Mouse (Mus musculus) midbrain, embryonic 14.5 days (tissue): ENCODE data around the gene Camk2g. TPM values are rescaled to one million over a fixed set of nuclear protein-coding genes. Genes with fewer than 3 reads are reported as not detected.

Experiments used
- ATAC-seq: fragments of 200-750 bp; cut with Nextera tagmentation; 2 replicates; pipeline ENCODE4 v1.8.0; 2017; ENCODE audit warnings: moderate number of reproducible peaks, moderate library complexity; ENCODE audit not compliant: low FRiP score, low TSS enrichment
- DNase-seq: peaks from one replicate; pipeline ENCODE4 v3.0.0-alpha.2; 2015
- H3K27ac ChIP-seq: fragments of 300-500 bp; sonication (generic); replicated peaks from 2 replicates; pipeline ENCODE4 v1.5.1; 2014; ENCODE audit warnings: mild to moderate bottlenecking, low read depth, low read length, moderate library complexity
- H3K27me3 ChIP-seq: fragments of 300-500 bp; sonication (generic); 2 replicates; pipeline ENCODE4 v1.6.1; 2014; ENCODE audit warnings: low read length, control low read depth, mixed read lengths; ENCODE audit not compliant: control insufficient read depth, insufficient read depth
- H3K36me3 ChIP-seq: fragments of 300-500 bp; sonication (generic); 2 replicates; pipeline ENCODE4 v1.6.1; 2014; ENCODE audit warnings: low read length, control low read depth; ENCODE audit not compliant: control insufficient read depth, insufficient read depth
- H3K4me1 ChIP-seq: fragments of 300-500 bp; sonication (generic); 2 replicates; pipeline ENCODE4 v1.6.1; 2014; ENCODE audit warnings: mild to moderate bottlenecking, antibody characterized with exemption, low read length, control low read depth; ENCODE audit not compliant: control insufficient read depth, insufficient read depth
- H3K4me2 ChIP-seq: fragments of 300-500 bp; sonication (generic); 2 replicates; pipeline ENCODE4 v1.6.1; 2014; ENCODE audit warnings: mild to moderate bottlenecking, low read length, moderate library complexity
- H3K4me3 ChIP-seq: fragments of 300-500 bp; sonication (generic); replicated peaks from 2 replicates; pipeline ENCODE4 v1.5.1; 2014; ENCODE audit warnings: low read depth, low read length
- H3K9ac ChIP-seq: fragments of 300-500 bp; sonication (generic); replicated peaks from 2 replicates; pipeline ENCODE4 v1.6.1; 2014; ENCODE audit warnings: mild to moderate bottlenecking, low read length, moderate library complexity
- H3K9me3 ChIP-seq: fragments of 300-500 bp; sonication (generic); 2 replicates; pipeline ENCODE4 v1.6.1; 2016; ENCODE audit warnings: low read length, control low read depth, mixed read lengths; ENCODE audit not compliant: control insufficient read depth
- WGBS: fragments of 180-500 bp; shearing (Covaris S2); extraction: QIAGEN DNeasy Blood & Tissue Kit; methylation state at CpG from one replicate; pipeline ENCODE4 v1.1.7; 2014; 5-methylcytosine and 5-hydroxymethylcytosine counted together
- polyA plus RNA-seq: library from polyadenylated mRNA; unstranded; fragments of >200 nt; fragmentation: Nextera tagmentation; extraction: Ambion mirVana; gene quantifications from 2 replicates; pipeline ENCODE4 v1.2.1, GENCODE M21; 2014

The Camk2g gene
- polyA plus RNA-seq, 1 experiment from 2014 or later = 122 TPM

DNA sequence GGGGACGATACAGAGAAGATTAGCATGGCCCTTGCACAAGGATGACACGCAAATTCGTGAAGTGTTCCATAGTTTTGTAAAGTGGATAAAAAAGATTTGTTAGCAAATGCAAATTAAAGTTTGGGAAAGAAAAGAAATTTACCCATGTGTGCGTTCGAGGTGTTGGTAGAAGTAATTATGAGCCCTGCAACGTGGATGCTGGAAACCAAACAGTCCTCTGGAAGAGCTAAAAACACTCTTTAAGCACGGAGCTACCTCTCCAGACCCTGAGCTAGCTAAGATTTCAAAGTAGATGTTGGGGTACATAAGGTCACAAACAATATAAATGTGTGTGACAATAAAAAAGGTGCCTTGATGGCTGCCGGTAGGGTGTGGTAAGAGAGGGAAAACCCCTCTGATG lies 92.3 kb downstream of the Camk2g start:
- WGBS = 85% methylated on average over 8 of the region's 8 CpGs
- peak overlapping the region; percentile 73 for H3K4me2 ChIP-seq
- H3K4me3 ChIP-seq = no peak overlapping the region
- H3K36me3 ChIP-seq = peaks cover 16% of the 10 kb centered on the region
- ATAC-seq (no peak), DNase-seq (no peak)
- H3K27me3 ChIP-seq = no peaks in the 10 kb centered on the region
- peaks cover 55% of the 10 kb centered on the region for H3K4me1 ChIP-seq
- no peaks in the 10 kb centered on the region for H3K9me3 ChIP-seq
- peak overlapping the region; percentile 84; the same call in 1 of the 2 replicates for H3K9ac ChIP-seq
- no peak overlapping the region for H3K27ac ChIP-seq

DNA sequence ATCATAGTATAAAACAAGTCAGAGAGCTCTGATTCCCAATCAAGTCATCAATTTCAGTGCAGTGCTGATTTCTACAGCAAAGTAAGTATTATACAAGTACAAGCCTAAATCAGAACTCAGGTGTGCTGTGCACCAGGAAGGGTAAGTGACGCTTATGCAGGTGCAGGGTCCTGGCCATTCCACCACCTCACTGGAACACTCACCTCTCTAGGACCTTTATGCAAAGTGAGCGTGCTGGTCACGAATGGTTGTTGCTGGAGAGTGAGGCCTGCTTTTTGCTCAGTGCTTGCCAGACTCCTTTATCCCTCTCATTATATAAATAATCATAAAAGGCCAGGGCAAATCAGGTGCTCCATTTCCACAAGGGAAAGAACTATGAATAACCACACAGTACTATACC lies 93.5 kb downstream of the Camk2g start:
- Histone ChIP-seq H3K27me3 (no peaks in the 10 kb centered on the region), H3K4me3 (no peak overlapping the region), H3K4me1 (peaks cover 61% of the 10 kb centered on the region), H3K27ac (no peak overlapping the region), H3K9me3 (no peaks in the 10 kb centered on the region), H3K4me2 (no peak overlapping the region), H3K9ac (0 out of 2 replicates have a peak overlapping the region, but pooled peaks have one; percentile 12), H3K36me3 (peaks cover 16% of the 10 kb centered on the region)
- ATAC-seq (no peak), DNase-seq (no peak)
- WGBS = 88% methylated on average over 3 of the region's 3 CpGs

DNA sequence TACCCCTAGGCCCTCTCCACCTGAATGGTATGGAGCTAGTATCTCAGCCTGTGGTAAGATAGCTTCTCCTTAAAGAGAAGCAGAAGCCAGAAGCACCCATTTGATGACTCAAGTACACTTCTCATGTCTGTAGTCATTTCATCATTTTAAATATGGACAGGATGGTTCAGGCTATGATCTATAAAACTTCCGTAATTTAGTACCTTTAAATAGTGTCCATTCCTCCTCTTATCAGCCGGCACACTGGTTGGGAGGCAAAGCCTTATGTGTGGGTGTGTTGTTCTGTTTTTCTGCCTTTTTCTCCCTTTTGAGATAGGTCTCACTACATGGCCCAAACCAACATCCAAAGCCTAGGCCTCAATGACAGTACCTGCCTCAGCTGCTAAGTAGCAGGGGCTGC lies 95.4 kb downstream of the Camk2g start:
- WGBS = 90% methylated on average over 2 of the region's 2 CpGs
- no peaks in the 10 kb centered on the region for H3K9me3 ChIP-seq
- no peak overlapping the region for H3K4me3 ChIP-seq
- H3K36me3 ChIP-seq = peaks cover 12% of the 10 kb centered on the region
- no peak for ATAC-seq
- no peak overlapping the region for H3K27ac ChIP-seq
- DNase-seq = no peak
- no peaks in the 10 kb centered on the region for H3K27me3 ChIP-seq
- H3K9ac ChIP-seq = no peak overlapping the region; the same call in 1 of the 2 replicates
- peaks cover 62% of the 10 kb centered on the region for H3K4me1 ChIP-seq
- peak overlapping the region; percentile 67 for H3K4me2 ChIP-seq

DNA sequence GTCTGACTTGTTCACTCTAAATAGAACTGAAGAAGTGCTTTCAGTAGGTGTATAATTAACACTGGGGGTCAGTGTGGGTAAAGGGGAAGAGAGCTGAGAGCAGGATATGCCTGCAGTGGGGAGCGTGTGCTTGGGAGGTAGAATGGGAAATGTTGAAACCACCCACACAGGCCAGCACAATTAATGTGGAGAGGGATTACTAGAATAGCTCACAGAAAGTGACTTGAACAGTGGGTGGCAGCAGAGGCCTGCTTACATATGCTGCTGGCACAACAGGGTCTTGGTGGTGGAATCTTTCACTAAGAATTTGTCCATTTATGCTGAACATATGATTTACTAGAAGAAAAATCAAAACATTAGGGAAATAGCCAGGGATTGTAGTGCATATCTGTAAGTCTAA lies 96.9 kb downstream of the Camk2g start:
- H3K27me3 ChIP-seq = no peaks in the 10 kb centered on the region
- H3K36me3 ChIP-seq = peaks cover 28% of the 10 kb centered on the region
- peak overlapping the region; percentile 67 for H3K4me2 ChIP-seq
- H3K27ac ChIP-seq = no peak overlapping the region
- ATAC-seq (no peak), DNase-seq (peak; percentile 79)
- peak overlapping the region; percentile 27; the same call in 1 of the 2 replicates for H3K9ac ChIP-seq
- H3K4me1 ChIP-seq = peaks cover 58% of the 10 kb centered on the region
- H3K9me3 ChIP-seq = no peaks in the 10 kb centered on the region
- WGBS = 13% methylated on average over 1 of the region's 1 CpGs
- peak overlapping the region; percentile 86 for H3K4me3 ChIP-seq

DNA sequence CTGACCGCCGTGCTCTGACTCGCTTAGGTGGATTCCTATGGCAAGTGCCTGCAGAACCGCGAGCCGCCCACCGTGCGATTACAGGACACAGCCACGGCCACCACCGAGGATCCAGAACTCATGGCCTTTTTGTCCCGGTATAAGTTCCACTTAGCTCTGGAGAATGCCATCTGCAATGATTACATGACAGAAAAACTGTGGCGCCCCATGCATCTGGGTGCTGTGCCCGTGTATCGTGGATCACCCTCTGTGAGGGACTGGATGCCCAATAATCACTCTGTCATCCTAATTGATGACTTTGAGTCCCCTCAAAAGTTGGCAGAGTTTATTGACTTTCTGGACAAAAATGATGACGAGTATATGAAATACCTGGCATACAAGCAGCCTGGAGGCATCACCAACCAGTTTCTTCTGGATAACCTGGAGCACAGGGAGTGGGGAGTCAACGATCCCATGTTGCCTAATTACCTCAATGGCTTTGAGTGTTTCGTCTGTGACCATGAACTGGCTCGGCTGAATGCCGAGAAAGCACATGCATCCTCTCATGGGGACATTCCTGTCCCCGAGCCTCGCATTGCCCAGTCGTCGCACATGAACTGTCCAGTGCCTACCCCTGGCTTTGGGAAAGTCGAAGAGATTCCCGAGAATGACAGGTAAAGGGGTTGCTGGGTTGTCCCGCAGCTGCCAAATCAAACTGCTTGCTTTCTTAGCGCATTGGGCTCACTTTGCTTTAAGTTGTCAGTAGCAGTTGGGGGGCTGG lies 97.9 kb downstream of the Camk2g start:
- H3K27ac ChIP-seq = peak overlapping the region; percentile 98
- peaks cover 38% of the 10 kb centered on the region for H3K36me3 ChIP-seq
- H3K9me3 ChIP-seq = no peaks in the 10 kb centered on the region
- peaks cover 49% of the 10 kb centered on the region for H3K4me1 ChIP-seq
- WGBS = 12% methylated on average over 27 of the region's 27 CpGs
- DNase-seq (peak; percentile 11), ATAC-seq (no peak; the same call in 1 of the 2 replicates)
- no peaks in the 10 kb centered on the region for H3K27me3 ChIP-seq
- peak overlapping the region; percentile 86 for H3K4me3 ChIP-seq
- H3K9ac ChIP-seq = peak overlapping the region; percentile 88
- peak overlapping the region; percentile 67 for H3K4me2 ChIP-seq

DNA sequence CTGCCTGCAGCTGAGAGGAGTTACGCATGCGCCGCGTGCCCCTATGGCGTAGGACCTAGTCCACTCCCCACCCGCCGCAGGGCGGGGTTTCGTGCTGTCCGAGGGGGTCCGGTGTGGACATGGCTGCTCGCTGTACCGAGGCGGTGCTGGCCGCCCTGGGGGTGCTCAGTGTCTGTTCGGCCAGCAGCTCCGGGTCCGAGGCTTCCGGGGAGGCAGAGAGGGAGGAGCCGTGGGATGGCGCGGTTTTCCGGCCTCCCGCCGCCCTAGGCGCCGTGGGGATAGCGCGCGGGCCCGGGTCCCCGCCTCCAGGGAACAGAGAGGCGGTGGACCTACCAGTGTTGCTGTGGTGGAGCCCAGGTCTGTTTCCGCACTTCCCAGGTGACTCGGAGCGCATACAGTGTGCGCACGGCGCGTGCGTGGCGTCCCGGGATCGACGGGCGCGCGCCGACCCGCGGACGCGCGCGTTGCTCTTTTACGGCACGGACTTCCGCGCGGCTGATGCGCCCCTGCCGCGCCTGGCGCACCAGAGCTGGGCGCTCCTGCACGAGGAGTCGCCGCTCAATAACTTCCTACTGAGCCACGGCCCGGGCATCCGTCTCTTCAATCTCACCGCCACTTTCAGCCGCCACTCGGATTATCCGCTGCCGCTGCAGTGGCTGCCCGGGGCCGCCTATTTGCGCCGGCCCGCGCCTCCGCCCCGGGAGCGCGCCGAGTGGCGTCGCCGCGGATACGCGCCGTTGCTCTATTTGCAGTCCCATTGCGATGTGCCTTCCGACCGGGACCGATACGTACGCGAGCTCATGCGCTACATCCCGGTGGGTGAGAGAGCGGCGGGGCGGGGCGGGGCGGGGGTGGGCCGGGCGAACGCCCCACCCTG lies 98.8 kb downstream of the Camk2g start, which contains the start of gene Fut11:
TSS of gene Fut11 (plus strand) at position 85 of the 877 bp plus-strand sequence.
- Histone ChIP-seq H3K27ac (peak within 1 kb of the TSS; percentile 98), H3K27me3 (no peaks in the 10 kb centered on the region)

DNA sequence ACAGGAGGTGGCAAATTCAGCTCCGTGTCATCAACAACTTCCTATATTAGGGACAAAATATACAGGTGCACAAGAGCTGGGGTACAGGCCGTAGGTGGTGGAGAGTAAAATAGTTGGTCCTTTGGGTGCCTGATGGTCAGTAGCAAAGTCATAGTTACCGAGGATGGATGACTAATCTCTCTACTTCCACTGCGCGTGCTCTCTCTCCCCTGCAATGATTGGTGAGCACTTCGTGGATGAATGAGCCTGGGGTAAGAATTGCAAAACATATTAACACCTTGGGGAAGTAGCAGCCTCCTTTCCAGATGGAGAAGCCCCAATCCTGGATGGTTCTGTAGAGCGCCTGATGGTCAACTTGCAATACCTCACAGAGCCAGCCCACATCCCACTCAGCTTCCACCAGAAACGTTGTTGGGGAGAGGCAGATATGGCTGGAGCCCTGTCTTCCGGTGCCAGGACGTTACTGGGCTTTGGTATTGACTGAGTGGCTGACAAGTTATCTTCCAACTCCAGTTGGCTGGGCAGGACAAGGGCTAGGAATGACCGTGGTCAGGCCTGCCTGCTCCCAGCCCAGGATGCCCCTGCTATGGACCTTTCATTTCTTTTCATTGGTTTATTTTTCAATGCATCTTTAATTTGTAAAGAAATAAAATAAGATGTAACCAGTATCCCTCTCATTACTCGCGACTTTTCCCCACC lies 99.6 kb downstream of the Camk2g start:
- no peak for DNase-seq
- Histone ChIP-seq H3K4me2 (peak overlapping the region; percentile 67), H3K27ac (peak overlapping the region; percentile 98), H3K27me3 (no peaks in the 10 kb centered on the region), H3K9me3 (no peaks in the 10 kb centered on the region), H3K36me3 (peaks cover 54% of the 10 kb centered on the region), H3K4me3 (peak overlapping the region; percentile 86), H3K4me1 (peaks cover 41% of the 10 kb centered on the region), H3K9ac (peak overlapping the region; percentile 88)
- peak; percentile 16; the same call in 1 of the 2 replicates for ATAC-seq
- WGBS = 49% methylated on average over 13 of the region's 13 CpGs

More for the DNA sequence above, 98.8 kb downstream of the Camk2g start, which contains the start of gene Fut11:
- Histone ChIP-seq H3K9ac (peak within 1 kb of the TSS; percentile 88), H3K4me1 (peaks cover 44% of the 10 kb centered on the region), H3K36me3 (peaks cover 46% of the 10 kb centered on the region), H3K9me3 (no peaks in the 10 kb centered on the region), H3K4me2 (peak within 1 kb of the TSS; percentile 67), H3K4me3 (peak within 1 kb of the TSS; percentile 86)
- ATAC-seq = peak; percentile 91
- peak; percentile 95 for DNase-seq
- under 1% methylated on average over 109 of the region's 111 CpGs for WGBS

DNA sequence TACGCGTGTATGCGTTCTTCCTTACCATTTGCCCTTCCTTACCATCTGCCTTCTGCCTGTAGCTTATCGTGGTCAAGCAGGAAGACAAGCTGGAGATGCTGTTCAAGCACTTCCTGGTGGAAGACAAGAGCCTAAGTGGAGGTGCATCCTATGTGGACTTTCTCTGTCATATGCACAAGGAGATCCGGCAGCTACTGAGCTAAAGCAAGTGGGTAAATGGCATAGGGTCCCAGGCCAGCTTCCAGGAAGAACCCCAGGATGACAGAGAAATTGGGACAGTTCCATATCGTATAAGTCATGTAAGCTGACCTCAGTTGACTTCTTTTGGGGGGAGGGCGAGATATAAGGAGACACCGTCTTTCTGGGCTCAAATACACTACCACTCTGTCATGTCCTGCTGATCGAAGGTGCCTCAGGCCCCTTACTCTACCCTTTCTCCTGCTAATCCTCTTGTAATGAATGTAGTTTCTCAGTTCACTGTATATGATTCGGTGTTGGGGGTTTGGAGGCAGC lies 100.2 kb downstream of the Camk2g start:
- DNase-seq = no peak
- 97% methylated on average over 10 of the region's 10 CpGs for WGBS

More for the DNA sequence above, 100.2 kb downstream of the Camk2g start:
- Histone ChIP-seq H3K4me3 (no peak overlapping the region), H3K4me1 (peaks cover 34% of the 10 kb centered on the region), H3K27me3 (no peaks in the 10 kb centered on the region), H3K36me3 (peaks cover 60% of the 10 kb centered on the region), H3K9me3 (no peaks in the 10 kb centered on the region), H3K4me2 (no peak overlapping the region), H3K9ac (no peak overlapping the region), H3K27ac (no peak overlapping the region)
- no peak for ATAC-seq
